Mouse (Mus musculus): Measurements from ENCODE around the gene Ambra1.
A peak's percentile ranks its signal among the peaks of the same experiment; 100 is the strongest.

Gene Ambra1

GRCm38 (mm10) chr2:91876000-91876805 is 146.3 kb downstream of the Ambra1 start:
- DNase-seq, result no peak

GRCm38 (mm10) chr2:91876806-91877140 is 146.8 kb downstream of the Ambra1 start:
- no peak for DNase-seq

GRCm38 (mm10) chr2:91878387-91879180 is 148.7 kb downstream of the Ambra1 start:
- no peak for DNase-seq

GRCm38 (mm10) chr2:91883961-91884360 is 154.0 kb downstream of the Ambra1 start:
- DNase-seq, result no peak

- DNase-seq, result no peak
These were observed 154.7 kb downstream of the Ambra1 start for GRCm38 (mm10) chr2:91884616-91885015.

GRCm38 (mm10) chr2:91894716-91895115 is 164.8 kb downstream of the Ambra1 start:
- DNase-seq, result no peak

- no peak for DNase-seq
These were observed 165.5 kb downstream of the Ambra1 start for GRCm38 (mm10) chr2:91895401-91895800.

GRCm38 (mm10) chr2:91897968-91898367 is 168.0 kb downstream of the Ambra1 start:
- no peak for DNase-seq

- no peak for DNase-seq
These were observed 169.2 kb downstream of the Ambra1 start for GRCm38 (mm10) chr2:91899141-91899540.

- DNase-seq, result no peak
These were observed 170.5 kb downstream of the Ambra1 start for GRCm38 (mm10) chr2:91900431-91900830.

GRCm38 (mm10) chr2:91902336-91902735 is 172.4 kb downstream of the Ambra1 start:
- no peak for DNase-seq

GRCm38 (mm10) chr2:91903171-91903925 is 173.4 kb downstream of the Ambra1 start:
- DNase-seq, result no peak

- DNase-seq, result no peak
These were observed 174.8 kb downstream of the Ambra1 start for GRCm38 (mm10) chr2:91904618-91905307.

- no peak for DNase-seq
These were observed 176.2 kb downstream of the Ambra1 start for GRCm38 (mm10) chr2:91906141-91906540.

GRCm38 (mm10) chr2:91912616-91913015 is 182.7 kb downstream of the Ambra1 start:
- no peak for DNase-seq

- peak in 1 of 2 experiments; percentile 45 for DNase-seq
These were observed 183.6 kb downstream of the Ambra1 start for GRCm38 (mm10) chr2:91913328-91914110.

GRCm38 (mm10) chr2:91916346-91916977 is 186.5 kb downstream of the Ambra1 start:
- no peak for DNase-seq

GRCm38 (mm10) chr2:91917096-91917495 is 187.2 kb downstream of the Ambra1 start:
- no peak for DNase-seq

- no peak for DNase-seq
These were observed 190.2 kb downstream of the Ambra1 start for GRCm38 (mm10) chr2:91920130-91920529.

GRCm38 (mm10) chr2:91921181-91921789 is 191.4 kb downstream of the Ambra1 start:
- DNase-seq, result peak; percentile 62 to 71
